Mouse (Mus musculus): ENCODE data around the gene Hdac9. TPM values are rescaled to one million over a fixed set of nuclear protein-coding genes. Genes with fewer than 3 reads are reported as not detected.
"Not testable (repeated sequence)": the region's sequence is repeated elsewhere in the genome, so short reads cannot be mapped to it uniquely, and the experiment has no call there.

Hdac9 gene
- polyA plus RNA-seq, 1 experiment from 2014 or later: 4.6 TPM

DNA sequence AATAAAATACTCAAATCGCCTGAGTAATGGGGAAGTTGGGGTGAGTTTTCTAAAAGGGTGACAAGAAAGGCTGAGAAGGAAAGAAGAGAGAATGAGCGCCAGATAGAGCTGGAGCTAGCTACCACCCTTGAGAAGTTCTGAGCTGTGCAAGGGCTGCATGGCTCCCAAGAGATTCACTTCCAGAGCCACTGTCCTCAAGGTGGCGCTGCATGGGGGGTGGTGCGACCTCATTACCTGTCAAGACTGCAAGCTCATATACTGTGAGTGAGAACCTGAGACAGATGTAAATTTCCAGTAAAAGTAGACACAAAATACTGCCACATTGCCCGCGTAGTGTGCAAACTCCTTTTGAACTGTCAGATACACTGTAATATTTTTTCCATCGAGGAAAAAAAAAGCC, 865.8 kb downstream of the Hdac9 start:
- Histone ChIP-seq H3K4me1 (ENCODE audit: control insufficient read depth, insufficient read depth, low read length) (peaks cover 6% of the 10 kb centered on the region; the same call in 1 of the 2 replicates), H3K4me2 (ENCODE audit: low read depth, low read length) (no peak overlapping the region), H3K27ac (ENCODE audit: low read length) (no peak overlapping the region), H3K4me3 (replicated peaks; ENCODE audit: low read length) (no peak overlapping the region), H3K36me3 (ENCODE audit: control insufficient read depth, insufficient read depth, low read length) (no peaks in the 10 kb centered on the region), H3K9ac (ENCODE audit: low read length) (no peak overlapping the region), H3K9me3 (replicated peaks; ENCODE audit: control insufficient read depth, low read length) (no peaks in the 10 kb centered on the region), H3K27me3 (ENCODE audit: control insufficient read depth, insufficient read depth, low read length) (no peaks in the 10 kb centered on the region)
- ATAC-seq (ENCODE audit: insufficient read depth, low FRiP score): no peak
- 56% methylated on average over 7 of the region's 7 CpGs for WGBS

DNA sequence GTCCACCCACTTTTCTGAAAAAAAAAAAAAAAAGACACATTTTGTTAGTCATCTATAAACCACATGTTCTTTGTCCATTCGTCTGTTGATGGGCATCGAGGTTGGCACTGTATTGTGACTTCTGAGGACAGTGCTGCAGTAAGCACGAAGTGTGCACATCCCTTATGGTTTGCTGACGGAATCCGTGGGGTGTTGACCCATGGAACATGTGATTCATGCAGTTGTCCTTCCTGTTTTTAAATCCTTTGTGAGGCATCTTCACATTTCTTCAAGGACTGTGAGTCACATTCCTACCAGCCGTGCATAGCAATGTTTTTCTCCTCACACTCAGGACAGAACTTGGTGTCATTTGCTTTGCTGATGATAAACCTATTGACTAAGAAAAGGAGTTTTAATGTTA, 875.9 kb downstream of the Hdac9 start:
- WGBS: 80% methylated on average over 6 of the region's 6 CpGs
- Histone ChIP-seq H3K4me2 (ENCODE audit: low read depth, low read length) (no peak overlapping the region), H3K27me3 (ENCODE audit: control insufficient read depth, insufficient read depth, low read length) (no peaks in the 10 kb centered on the region), H3K27ac (ENCODE audit: low read length) (no peak overlapping the region), H3K9ac (ENCODE audit: low read length) (no peak overlapping the region), H3K9me3 (replicated peaks; ENCODE audit: control insufficient read depth, low read length) (no peaks in the 10 kb centered on the region), H3K4me3 (replicated peaks; ENCODE audit: low read length) (no peak overlapping the region), H3K4me1 (ENCODE audit: control insufficient read depth, insufficient read depth, low read length) (no peaks in the 10 kb centered on the region), H3K36me3 (ENCODE audit: control insufficient read depth, insufficient read depth, low read length) (no peaks in the 10 kb centered on the region)
- ATAC-seq (ENCODE audit: insufficient read depth, low FRiP score): no peak

- H3K9me3 ChIP-seq (replicated peaks; ENCODE audit: control insufficient read depth, low read length): no peaks in the 10 kb centered on the region
- 65% methylated on average over 7 of the region's 7 CpGs for WGBS
- no peak overlapping the region for H3K9ac ChIP-seq (ENCODE audit: low read length)
- no peak for ATAC-seq (ENCODE audit: insufficient read depth, low FRiP score)
- no peak overlapping the region for H3K27ac ChIP-seq (ENCODE audit: low read length)
- no peaks in the 10 kb centered on the region for H3K4me1 ChIP-seq (ENCODE audit: control insufficient read depth, insufficient read depth, low read length)
- no peaks in the 10 kb centered on the region for H3K36me3 ChIP-seq (ENCODE audit: control insufficient read depth, insufficient read depth, low read length)
- H3K4me3 ChIP-seq (replicated peaks; ENCODE audit: low read length): no peak overlapping the region
- no peaks in the 10 kb centered on the region for H3K27me3 ChIP-seq (ENCODE audit: control insufficient read depth, insufficient read depth, low read length)
- H3K4me2 ChIP-seq (ENCODE audit: low read depth, low read length): no peak overlapping the region
Observed at GRCm38 (mm10) chr12:34040061-34040460, 876.8 kb downstream of the Hdac9 start.

DNA sequence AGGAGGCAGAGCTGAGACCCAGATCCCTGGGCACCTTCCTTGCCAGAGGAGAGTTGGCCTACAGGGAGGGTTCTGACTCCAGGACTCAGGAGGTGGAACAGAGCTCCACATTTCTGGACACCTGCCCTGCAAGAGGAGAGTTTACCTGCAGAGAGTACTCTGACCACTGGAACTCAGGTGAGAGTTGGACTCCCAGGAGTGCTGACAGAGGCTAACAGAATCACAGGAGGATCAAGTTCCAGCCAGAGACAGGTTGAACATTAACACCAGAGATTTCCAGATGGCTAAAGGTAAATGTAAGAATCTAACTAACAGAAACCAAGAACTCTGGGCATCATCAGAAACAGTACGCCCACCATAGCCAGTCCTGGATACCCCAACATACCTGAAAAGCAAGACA, 907.1 kb downstream of the Hdac9 start:
- 93% methylated on average over 1 of the region's 1 CpGs for WGBS
- not testable (repeated sequence) for H3K4me3 ChIP-seq (replicated peaks; ENCODE audit: low read length); H3K9ac ChIP-seq (ENCODE audit: low read length); H3K9me3 ChIP-seq (replicated peaks; ENCODE audit: control insufficient read depth, low read length); H3K27ac ChIP-seq (ENCODE audit: low read length); H3K4me1 ChIP-seq (ENCODE audit: control insufficient read depth, insufficient read depth, low read length); H3K36me3 ChIP-seq (ENCODE audit: control insufficient read depth, insufficient read depth, low read length); ATAC-seq (ENCODE audit: insufficient read depth, low FRiP score); H3K27me3 ChIP-seq (ENCODE audit: control insufficient read depth, insufficient read depth, low read length); H3K4me2 ChIP-seq (ENCODE audit: low read depth, low read length)

Other genes starting within 250 kb of the Hdac9 start
- gene Prps1l1, start 67.7 kb upstream of the Hdac9 start, polyA plus RNA-seq (2015; fragmentation: Nextera tagmentation; extraction: Ambion mirVana): not detected in 2 replicates
- gene Snx13, start 130.1 kb upstream of the Hdac9 start, polyA plus RNA-seq (2015; fragmentation: Nextera tagmentation; extraction: Ambion mirVana): 28.5 and 29.7 TPM in 2 replicates